Mouse (Mus musculus): Measurements from ENCODE around the gene BC053393. TPM values are rescaled to one million over a fixed set of nuclear protein-coding genes. Genes with fewer than 3 reads are reported as not detected.
A peak's percentile ranks its signal among the peaks of the same experiment; 100 is the strongest.
"Not testable (repeated sequence)": the region's sequence is repeated elsewhere in the genome, so short reads cannot be mapped to it uniquely, and the experiment has no call there.

Gene BC053393
- total and polyA plus RNA-seq, 2 experiments from 2014 or later, result 0.05 TPM; not detected in 1

DNA sequence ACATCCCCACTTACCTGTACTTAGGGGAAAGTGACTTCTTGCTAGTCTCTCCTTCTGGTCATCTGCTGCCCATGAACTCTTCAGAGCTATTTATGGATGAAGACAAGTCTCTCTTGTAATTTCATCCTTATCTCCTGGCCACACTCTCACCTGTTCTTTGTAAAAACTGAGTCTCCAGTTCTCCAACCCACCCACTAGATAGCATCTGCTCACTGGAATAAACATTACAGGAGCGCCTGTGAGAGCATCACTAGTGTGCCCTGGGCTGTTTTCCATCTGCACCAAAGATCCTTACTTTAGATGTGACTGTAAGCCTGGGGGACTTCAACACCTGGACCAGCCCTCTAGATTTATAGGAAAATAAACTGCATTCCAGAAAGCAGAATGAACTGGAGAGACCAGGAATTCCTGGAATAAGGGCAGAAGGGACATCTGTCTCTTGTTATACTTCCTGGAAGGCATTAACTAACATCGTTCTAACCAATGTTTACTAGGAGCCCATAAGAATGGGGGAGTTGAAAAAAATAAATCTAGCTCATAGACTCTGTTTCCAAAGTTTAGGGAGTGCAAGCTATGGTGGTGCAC, 58.0 kb downstream of the BC053393 start, which contains the start of gene Dppa1:
Gene Dppa1, minus strand, starts transcription at position 51 of the 585 bp plus-strand sequence.
- Histone ChIP-seq H3K27me3 (ENCODE audit: control insufficient read depth, insufficient read depth, low read length) (no peaks in the 10 kb centered on the region), H3K27ac (ENCODE audit: low read depth) (no peak within 1 kb of the TSS), H3K9me3 (replicated peaks; ENCODE audit: control insufficient read depth, low read length) (no peaks in the 10 kb centered on the region), H3K9ac (replicated peaks; ENCODE audit: low read depth, low read length) (no peak within 1 kb of the TSS), H3K4me3 (ENCODE audit: low read depth, low read length) (no peak within 1 kb of the TSS), H3K4me2 (ENCODE audit: low read depth, low read length) (no peak within 1 kb of the TSS), H3K4me1 (ENCODE audit: control insufficient read depth, insufficient read depth) (no peaks in the 10 kb centered on the region), H3K36me3 (replicated peaks; ENCODE audit: control insufficient read depth, insufficient read depth, low read length) (no peaks in the 10 kb centered on the region)
- DNase-seq (ENCODE audit: low spot score) (no peak), ATAC-seq (ENCODE audit: insufficient read depth, low read depth) (no peak)
- WGBS, result 75% methylated on average over 2 of the region's 2 CpGs
- no peak for TF ChIP-seq EP300 (IDR thresholded peaks at IDR 0.05; ENCODE audit: low read depth)
- no peak for TF ChIP-seq CTCF (IDR thresholded peaks at IDR 0.05; ENCODE audit: low read depth)

DNA sequence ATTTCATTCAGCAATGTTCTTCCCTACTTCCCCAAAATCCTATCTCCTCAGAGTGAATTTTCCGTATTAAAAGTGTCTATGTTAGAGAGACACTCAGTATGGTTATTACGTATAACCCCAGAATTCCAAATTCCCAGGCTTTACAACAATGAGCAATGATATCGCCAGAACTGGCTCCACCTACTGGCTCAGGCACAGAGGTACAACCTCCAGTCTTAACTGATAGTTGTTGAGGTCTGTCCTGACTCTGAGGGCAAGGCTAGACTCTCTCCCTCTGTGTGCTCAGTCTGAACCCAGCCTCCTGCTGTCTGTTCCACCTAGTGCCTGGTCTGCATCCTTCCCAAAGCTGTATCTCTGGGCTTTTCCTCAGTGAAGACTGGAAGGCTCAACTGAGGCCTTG, 60.3 kb downstream of the BC053393 start:
- peak; percentile 59 for TF ChIP-seq CTCF (IDR thresholded peaks at IDR 0.05; ENCODE audit: low read depth)
- TF ChIP-seq EP300 (IDR thresholded peaks at IDR 0.05; ENCODE audit: low read depth), result no peak
- WGBS, result 19% methylated on average over 3 of the region's 3 CpGs
- Histone ChIP-seq H3K27ac (ENCODE audit: low read depth) (no peak overlapping the region), H3K9me3 (replicated peaks; ENCODE audit: control insufficient read depth, low read length) (no peaks in the 10 kb centered on the region), H3K4me3 (ENCODE audit: low read depth, low read length) (no peak overlapping the region), H3K27me3 (ENCODE audit: control insufficient read depth, insufficient read depth, low read length) (no peaks in the 10 kb centered on the region), H3K4me2 (ENCODE audit: low read depth, low read length) (no peak overlapping the region), H3K9ac (replicated peaks; ENCODE audit: low read depth, low read length) (no peak overlapping the region), H3K4me1 (ENCODE audit: control insufficient read depth, insufficient read depth) (no peaks in the 10 kb centered on the region), H3K36me3 (replicated peaks; ENCODE audit: control insufficient read depth, insufficient read depth, low read length) (no peaks in the 10 kb centered on the region)
- ATAC-seq (ENCODE audit: insufficient read depth, low read depth), result no peak
- peak; percentile 24 for DNase-seq (ENCODE audit: low spot score)

DNA sequence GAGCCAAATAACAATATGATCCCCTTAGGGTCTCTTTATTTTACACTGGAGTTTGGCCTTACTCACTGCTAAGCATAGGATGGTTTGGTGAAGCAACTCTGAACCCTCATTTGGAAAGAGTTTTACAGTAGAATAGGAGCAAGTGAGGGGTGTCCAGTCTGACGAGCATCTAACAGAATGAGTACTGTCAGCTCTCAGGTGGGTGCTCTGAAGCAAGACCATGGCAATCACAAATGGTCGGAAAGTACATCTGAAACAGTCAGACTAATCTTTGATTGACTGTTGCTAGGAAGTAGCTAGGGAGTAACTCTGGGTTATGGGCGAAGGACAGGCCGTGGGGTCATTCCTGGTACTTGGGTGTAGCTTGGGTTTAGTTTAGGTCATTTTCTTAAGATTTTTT, 64.2 kb downstream of the BC053393 start:
- H3K9ac ChIP-seq (replicated peaks; ENCODE audit: low read depth, low read length); H3K9me3 ChIP-seq (replicated peaks; ENCODE audit: control insufficient read depth, low read length); H3K4me3 ChIP-seq (ENCODE audit: low read depth, low read length); ATAC-seq (ENCODE audit: insufficient read depth, low read depth); H3K36me3 ChIP-seq (replicated peaks; ENCODE audit: control insufficient read depth, insufficient read depth, low read length); H3K27me3 ChIP-seq (ENCODE audit: control insufficient read depth, insufficient read depth, low read length); H3K27ac ChIP-seq (ENCODE audit: low read depth); H3K4me1 ChIP-seq (ENCODE audit: control insufficient read depth, insufficient read depth); DNase-seq (ENCODE audit: low spot score); H3K4me2 ChIP-seq (ENCODE audit: low read depth, low read length): not testable (repeated sequence)
- WGBS, result 87% methylated on average over 4 of the region's 4 CpGs

DNA sequence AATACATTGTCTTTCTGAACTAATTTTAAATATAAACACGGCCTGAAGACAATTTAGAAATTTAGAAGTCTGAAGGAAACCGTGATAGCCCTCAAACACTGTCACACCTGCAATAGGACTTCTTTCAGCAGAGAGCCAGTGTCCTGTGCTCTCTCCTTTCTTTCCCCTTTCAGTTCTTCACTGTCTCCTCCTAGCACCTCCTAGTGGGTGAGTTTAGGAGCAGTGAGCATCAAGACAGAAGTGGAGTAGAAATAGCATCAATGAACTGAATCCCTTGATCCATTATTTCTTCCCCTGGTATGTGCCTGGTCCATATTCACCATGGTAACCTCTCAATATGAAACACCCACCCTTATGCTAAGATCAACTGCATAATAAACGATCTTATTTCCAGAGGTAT, 65.2 kb downstream of the BC053393 start:
- Histone ChIP-seq H3K36me3 (replicated peaks; ENCODE audit: control insufficient read depth, insufficient read depth, low read length) (no peaks in the 10 kb centered on the region), H3K4me2 (ENCODE audit: low read depth, low read length) (no peak overlapping the region), H3K4me3 (ENCODE audit: low read depth, low read length) (no peak overlapping the region), H3K9ac (replicated peaks; ENCODE audit: low read depth, low read length) (no peak overlapping the region), H3K9me3 (replicated peaks; ENCODE audit: control insufficient read depth, low read length) (no peaks in the 10 kb centered on the region), H3K4me1 (ENCODE audit: control insufficient read depth, insufficient read depth) (no peaks in the 10 kb centered on the region), H3K27me3 (ENCODE audit: control insufficient read depth, insufficient read depth, low read length) (no peaks in the 10 kb centered on the region), H3K27ac (ENCODE audit: low read depth) (no peak overlapping the region)
- TF ChIP-seq CTCF (IDR thresholded peaks at IDR 0.05; ENCODE audit: low read depth) (no peak), EP300 (IDR thresholded peaks at IDR 0.05; ENCODE audit: low read depth) (no peak)
- DNase-seq (ENCODE audit: low spot score) (no peak), ATAC-seq (ENCODE audit: insufficient read depth, low read depth) (no peak)
- 66% methylated on average over 3 of the region's 3 CpGs for WGBS

Other genes starting within 250 kb of the BC053393 start
- 1.3 TPM in 1 of 2 replicates, not detected in the other for gene Itk, start 182.0 kb upstream of the BC053393 start, total RNA-seq (2014; rRNA removed; ENCODE audit: low replicate concordance)
- gene Itk, start 182.0 kb upstream of the BC053393 start, polyA plus RNA-seq (2015; fragmentation: Nextera tagmentation; extraction: Ambion mirVana), result not detected in 2 replicates
- gene Fam71b, start 175.0 kb upstream of the BC053393 start, total RNA-seq (2014; rRNA removed; ENCODE audit: low replicate concordance), result not detected in 2 replicates
- gene Fam71b, start 175.0 kb upstream of the BC053393 start, polyA plus RNA-seq (2015; fragmentation: Nextera tagmentation; extraction: Ambion mirVana), result not detected in 2 replicates
- 7.2 and 47.2 TPM in 2 replicates for gene Med7, start 134.6 kb upstream of the BC053393 start, total RNA-seq (2014; rRNA removed; ENCODE audit: low replicate concordance)
- 42.4 and 44.0 TPM in 2 replicates for gene Med7, start 134.6 kb upstream of the BC053393 start, polyA plus RNA-seq (2015; fragmentation: Nextera tagmentation; extraction: Ambion mirVana)
- gene Havcr2, start 116.6 kb upstream of the BC053393 start, total RNA-seq (2014; rRNA removed; ENCODE audit: low replicate concordance), result 1.7 TPM in 1 of 2 replicates, not detected in the other
- 0.07 and 0.11 TPM in 2 replicates for gene Havcr2, start 116.6 kb upstream of the BC053393 start, polyA plus RNA-seq (2015; fragmentation: Nextera tagmentation; extraction: Ambion mirVana)
- not detected in 2 replicates for gene Gm12169, start 47.3 kb upstream of the BC053393 start, total RNA-seq (2014; rRNA removed; ENCODE audit: low replicate concordance)
- not detected in 2 replicates for gene Gm12169, start 47.3 kb upstream of the BC053393 start, polyA plus RNA-seq (2015; fragmentation: Nextera tagmentation; extraction: Ambion mirVana)
- gene Dppa1, start 57.7 kb downstream of the BC053393 start, total RNA-seq (2014; rRNA removed; ENCODE audit: low replicate concordance), result not detected in 2 replicates
- gene Dppa1, start 57.7 kb downstream of the BC053393 start, polyA plus RNA-seq (2015; fragmentation: Nextera tagmentation; extraction: Ambion mirVana), result not detected in 2 replicates
- gene Timd2, start 135.5 kb downstream of the BC053393 start, total RNA-seq (2014; rRNA removed; ENCODE audit: low replicate concordance), result not detected in 2 replicates
- not detected in 2 replicates for gene Timd2, start 135.5 kb downstream of the BC053393 start, polyA plus RNA-seq (2015; fragmentation: Nextera tagmentation; extraction: Ambion mirVana)
- not detected in 2 replicates for gene Havcr1, start 163.5 kb downstream of the BC053393 start, total RNA-seq (2014; rRNA removed; ENCODE audit: low replicate concordance)
- gene Havcr1, start 163.5 kb downstream of the BC053393 start, polyA plus RNA-seq (2015; fragmentation: Nextera tagmentation; extraction: Ambion mirVana), result not detected in 2 replicates
- gene Timd4, start 239.3 kb downstream of the BC053393 start, total RNA-seq (2014; rRNA removed; ENCODE audit: low replicate concordance), result 0.15 TPM in 1 of 2 replicates, not detected in the other
- 0.10 TPM in 1 of 2 replicates, not detected in the other for gene Timd4, start 239.3 kb downstream of the BC053393 start, polyA plus RNA-seq (2015; fragmentation: Nextera tagmentation; extraction: Ambion mirVana)

Measured in heart, postnatal 0 days (tissue).